Mouse (Mus musculus) lung, postnatal 14 days (tissue): ENCODE data around the gene Chrna5.
A peak's percentile ranks its signal among the peaks of the same experiment; 100 is the strongest.

Source experiments
- DNase-seq: peaks from one replicate; pipeline ENCODE4 v3.0.0; 2021

The Chrna5 gene

GRCm38 (mm10) chr9:55023902-55024583, 43.4 kb downstream of the Chrna5 start:
- DNase-seq: peak; percentile 90

- no peak for DNase-seq
Measured at GRCm38 (mm10) chr9:55025534-55026274, 45.0 kb downstream of the Chrna5 start.

GRCm38 (mm10) chr9:55026275-55026663, 45.6 kb downstream of the Chrna5 start, which contains the start of gene Chrna3:
TSS of gene Chrna3 (minus strand) at chr9:55026562.
- DNase-seq: no peak

- DNase-seq: no peak
Measured at GRCm38 (mm10) chr9:55031435-55032167, 50.9 kb downstream of the Chrna5 start.

- DNase-seq: no peak
Measured at GRCm38 (mm10) chr9:55038948-55039347, 58.3 kb downstream of the Chrna5 start.

- no peak for DNase-seq
Measured at GRCm38 (mm10) chr9:55039983-55040382, 59.3 kb downstream of the Chrna5 start.

- DNase-seq: no peak
Measured at GRCm38 (mm10) chr9:55041389-55041788, 60.7 kb downstream of the Chrna5 start.

GRCm38 (mm10) chr9:55043688-55044087, 63.0 kb downstream of the Chrna5 start:
- no peak for DNase-seq

- no peak for DNase-seq
Measured at GRCm38 (mm10) chr9:55045001-55045400, 64.3 kb downstream of the Chrna5 start.

GRCm38 (mm10) chr9:55046764-55047163, 66.1 kb downstream of the Chrna5 start:
- no peak for DNase-seq

- DNase-seq: no peak
Measured at GRCm38 (mm10) chr9:55048211-55048880, 67.7 kb downstream of the Chrna5 start, which contains the start of gene Chrnb4. TSS of gene Chrnb4 (minus strand) at chr9:55048779.

- DNase-seq: no peak
Measured at GRCm38 (mm10) chr9:55055386-55055930, 74.8 kb downstream of the Chrna5 start.
